Mouse (Mus musculus) forelimb bud, embryonic 11.5 days (tissue): ENCODE data around the gene Csn1s2a.
"Not testable (repeated sequence)": the region's sequence is repeated elsewhere in the genome, so short reads cannot be mapped to it uniquely, and the experiment has no call there.

Experiments used
- DNase-seq: peaks from one replicate; pipeline ENCODE4 v3.0.0-alpha.2; 2012; ENCODE audit warnings: low read depth, low spot score

Csn1s2a gene

DNA sequence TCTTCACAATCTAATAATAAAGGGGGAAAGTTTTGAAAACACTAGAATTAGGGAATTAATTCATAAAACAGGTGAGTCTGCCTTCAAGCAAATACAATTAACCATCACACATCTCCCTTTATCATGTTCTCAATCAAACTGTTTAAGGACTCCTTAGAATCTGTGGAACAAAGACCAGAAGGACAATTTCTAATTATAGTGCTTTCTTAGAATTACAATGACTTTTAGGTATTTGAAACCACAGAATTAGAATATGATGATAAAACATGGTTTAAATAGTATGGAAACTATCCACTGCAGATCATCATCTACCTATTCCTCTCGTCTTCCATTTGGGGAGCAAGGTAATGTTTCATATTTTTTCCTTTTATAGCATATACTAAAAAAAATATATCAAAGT lies at the start of gene Csn1s2a:
Csn1s2a (plus strand) TSS at position 301 of the 400 bp plus-strand sequence.
- no peak for DNase-seq

DNA sequence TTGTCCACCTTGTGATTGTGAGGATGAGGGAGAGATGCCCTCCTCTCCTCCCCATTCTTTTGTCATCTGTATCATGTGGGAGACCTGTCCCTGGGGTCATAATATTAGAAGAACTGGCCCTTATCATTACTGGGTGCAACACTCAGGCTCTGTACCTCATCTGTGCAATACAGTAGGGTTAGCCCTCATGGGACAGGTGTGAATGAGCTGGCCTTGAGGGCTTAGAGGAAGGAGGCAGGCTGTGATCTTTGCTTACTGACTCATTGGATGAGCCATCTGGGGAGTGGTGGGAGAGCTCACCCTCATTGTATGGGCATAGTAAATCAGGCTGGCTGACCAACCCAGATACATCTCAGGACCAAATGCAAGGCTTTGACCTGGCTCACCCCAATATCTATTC lies 39.5 kb upstream of the Csn1s2a start:
- no peak for DNase-seq

DNA sequence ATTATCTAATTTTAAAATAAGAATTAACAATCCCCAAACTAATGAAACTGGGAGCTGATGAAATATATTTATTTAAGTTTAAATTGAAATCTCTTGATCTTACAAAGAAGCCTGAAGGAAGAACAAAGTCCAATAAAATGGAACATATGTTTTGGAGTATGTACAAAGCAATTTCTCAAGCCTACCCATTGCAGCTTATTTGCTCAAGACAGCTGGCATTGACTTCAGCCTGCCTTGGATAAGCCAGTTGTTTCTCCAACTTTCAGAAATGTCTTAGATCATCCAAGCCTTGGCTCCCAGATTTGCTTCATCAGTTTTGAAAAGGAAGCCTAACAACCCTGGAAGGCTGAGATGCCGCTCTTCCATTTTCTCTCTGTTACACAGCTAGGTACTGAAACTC lies 20.9 kb upstream of the Csn1s2a start:
- no peak for DNase-seq

DNA sequence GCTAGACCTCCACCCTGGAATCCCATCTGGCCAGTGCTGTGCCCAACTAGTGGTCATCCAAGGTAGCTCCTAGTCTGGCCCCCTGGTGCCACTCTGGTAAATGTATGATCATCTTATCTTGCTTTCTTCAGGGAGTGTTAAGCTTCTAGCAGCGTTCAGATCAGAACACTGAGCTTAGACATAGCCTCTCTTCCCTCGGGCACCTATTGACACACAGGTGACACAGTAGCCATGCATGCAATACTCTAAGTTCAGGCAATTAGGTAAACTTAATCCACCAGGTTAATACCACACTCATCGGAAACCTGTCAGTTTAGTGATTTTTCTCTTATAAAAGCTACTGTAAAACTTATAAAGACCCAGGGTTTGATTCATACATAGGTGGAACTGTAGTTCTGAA lies 9.8 kb upstream of the Csn1s2a start:
- DNase-seq = no peak

DNA sequence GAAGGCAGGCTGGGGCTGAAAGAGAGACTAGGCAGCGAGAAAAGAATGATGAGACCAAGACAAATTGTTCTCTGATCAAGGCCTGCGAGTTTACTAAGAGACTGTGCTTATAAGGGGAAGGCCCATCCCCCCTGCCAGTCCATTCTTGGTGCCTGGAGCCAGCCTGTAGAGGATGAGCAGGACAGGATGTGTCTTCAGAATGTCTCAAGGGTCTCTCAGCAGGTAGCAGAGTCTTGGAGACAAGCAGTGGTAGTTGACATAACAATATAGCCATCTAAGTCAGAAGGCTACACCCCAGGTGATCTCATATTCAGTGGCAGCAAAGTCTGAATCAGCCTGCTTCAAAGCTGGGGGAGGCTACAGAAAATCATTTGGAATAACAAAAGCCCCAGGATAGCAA lies 2.2 kb upstream of the Csn1s2a start:
- not testable (repeated sequence) for DNase-seq

DNA sequence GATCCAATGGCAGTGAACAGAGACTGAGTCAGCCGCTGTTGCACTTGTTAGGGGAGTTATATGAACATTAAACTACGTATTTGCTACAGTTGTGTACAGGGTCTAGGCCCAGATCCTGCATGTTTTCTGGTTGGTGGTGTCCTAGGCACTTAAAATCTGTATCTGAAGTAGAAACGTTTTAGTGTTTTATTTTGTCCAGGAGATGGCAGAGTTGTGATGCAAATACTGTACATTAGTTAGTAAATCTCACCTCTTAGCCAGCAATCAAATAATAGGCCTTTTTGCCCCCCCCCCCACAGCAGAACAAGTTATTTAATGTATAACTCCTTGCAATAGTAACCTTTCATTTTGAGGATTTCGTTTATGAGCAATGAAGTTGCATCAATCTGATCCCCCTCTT lies 8.4 kb downstream of the Csn1s2a start:
- DNase-seq = no peak

DNA sequence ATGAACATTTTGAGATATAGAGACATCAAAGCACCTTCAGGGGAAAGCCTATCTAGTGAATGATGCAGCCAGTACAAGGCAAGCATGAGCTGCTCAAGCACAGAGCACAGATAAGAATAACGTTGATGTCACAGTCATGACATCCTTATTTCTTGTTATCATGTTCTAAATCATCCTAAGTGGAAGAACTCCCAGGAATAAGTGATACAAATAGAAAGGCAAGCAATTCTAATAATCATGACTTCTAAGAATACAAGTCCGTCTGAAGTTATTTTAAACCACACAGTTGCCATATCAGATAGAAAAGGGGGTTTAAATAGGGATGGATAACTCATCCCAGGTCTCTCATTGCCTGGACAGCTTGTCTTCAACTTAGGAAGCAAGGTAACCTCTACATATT lies 33.4 kb downstream of the Csn1s2a start, which contains the start of gene Csn1s2b:
Csn1s2b (plus strand) TSS at position 301 of the 400 bp plus-strand sequence.
- DNase-seq = no peak

DNA sequence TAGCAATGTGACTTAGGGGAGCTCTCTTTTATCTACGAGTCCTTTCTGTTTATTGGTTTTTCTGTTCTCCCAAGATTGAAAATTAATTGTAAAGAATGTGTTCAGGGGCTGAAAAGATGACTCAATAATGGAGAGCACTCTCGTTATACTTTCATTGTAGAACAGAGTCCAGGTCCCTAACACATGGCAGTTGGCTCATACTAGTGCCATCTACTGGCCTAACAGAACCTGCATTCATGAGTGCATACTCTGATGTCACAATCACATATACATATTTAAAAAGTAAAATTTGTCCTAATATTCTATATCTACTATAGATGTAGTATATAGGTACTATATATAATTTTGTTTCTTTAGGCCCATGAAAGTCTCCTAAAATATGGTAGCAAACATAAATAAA lies 34.9 kb downstream of the Csn1s2a start:
- no peak for DNase-seq

DNA sequence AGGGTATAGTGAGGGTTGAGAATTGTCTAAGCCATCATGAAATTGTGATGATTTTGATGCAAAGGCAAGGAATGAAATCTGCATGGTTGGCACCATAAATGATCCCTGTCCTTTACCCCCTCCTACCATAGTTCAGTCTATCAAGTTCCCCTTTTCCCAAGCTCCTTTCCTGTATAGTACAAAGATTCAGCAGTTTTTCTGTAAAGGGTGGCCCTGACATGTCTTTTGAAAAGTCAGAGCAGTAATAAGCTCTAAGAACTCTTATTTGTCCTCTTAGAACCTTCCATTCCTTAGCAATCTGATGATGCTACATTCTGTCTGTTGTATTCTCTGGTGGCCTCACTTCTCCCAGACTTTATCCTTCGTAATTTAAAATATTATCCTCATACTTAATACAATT lies 51.0 kb downstream of the Csn1s2a start, which contains the start of gene Prr27:
Prr27 (plus strand) TSS at position 301 of the 400 bp plus-strand sequence.
- no peak for DNase-seq
